Comparison of ENCODE assay signal across 42 mouse cellular contexts in the genomic region with DNA sequence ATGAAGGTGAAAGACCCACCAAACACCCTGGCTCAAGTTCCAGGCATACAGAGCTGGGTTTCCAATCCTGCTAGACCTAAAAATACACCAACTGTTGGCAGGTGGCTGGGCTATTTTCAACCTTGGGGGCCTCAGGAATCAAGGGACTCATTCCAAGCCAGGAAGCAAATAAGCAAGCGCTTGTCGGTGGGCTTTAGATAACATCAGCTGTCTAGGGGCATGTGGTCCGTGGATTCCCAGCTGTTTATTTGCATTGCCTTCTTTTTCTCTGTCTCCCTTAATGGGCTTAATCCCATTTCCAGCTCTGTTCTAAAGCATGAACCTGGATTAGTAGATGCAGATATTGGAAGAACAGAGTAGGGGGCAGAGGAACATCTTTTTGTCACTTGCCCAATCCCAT. TPM values are rescaled to one million over a fixed set of nuclear protein-coding genes. Genes with fewer than 3 reads are reported as not detected.
DNase-seq lines count a peak whose midpoint lies in the region; ATAC-seq and TF ChIP-seq lines count a peak whose summit lies in the region.
"Had no signal": no experiment of that assay in that cellular context is flagged by ENCODE, and none has a peak within 500 bp of the region (broad histone marks: within the 10 kb centered on the region; RNA-seq: fewer than 3 reads in every experiment).

No protein-coding gene starts in this region.

- no peak for ATAC-seq in heart, embryonic 12.5 days (ENCODE audit: insufficient number of reproducible peaks, low FRiP score)
- ATAC-seq: forebrain, postnatal 0 days; inflammation-experienced regulatory T-cells, adult 6 months; midbrain, embryonic 15.5 days; Patski had no signal

- no peaks in the 10 kb centered on the region for H3K27me3 ChIP-seq in heart, embryonic 12.5 days (replicated peaks)
- H3K27me3 ChIP-seq in heart, embryonic 10.5 days (ENCODE audit: insufficient read depth, poor library complexity, severe bottlenecking), result no peaks in the 10 kb centered on the region
- H3K27me3 ChIP-seq: embryonic facial prominence, embryonic 13.5 days; forebrain, embryonic 12.5 days; hindbrain, embryonic 15.5 days; kidney, embryonic 15.5 days; limb, embryonic 13.5 days; lung, embryonic 15.5 days; midbrain, embryonic 15.5 days; neural tube, embryonic 12.5 days had no signal

- H3K27ac ChIP-seq in gastrocnemius, adult 2 months, result peak overlapping the region; percentile 81
- H3K27ac ChIP-seq in heart, embryonic 12.5 days (ENCODE audit: poor library complexity, severe bottlenecking), result peak overlapping the region; percentile 77
- no peak overlapping the region for H3K27ac ChIP-seq in heart, embryonic 10.5 days
- H3K27ac ChIP-seq: embryonic facial prominence, embryonic 13.5 days; forebrain, embryonic 12.5 days; hindbrain, embryonic 15.5 days; kidney, embryonic 15.5 days; limb, embryonic 13.5 days; lung, embryonic 15.5 days; midbrain, embryonic 10.5 days; midbrain, embryonic 15.5 days; neural tube, embryonic 12.5 days; stomach, postnatal 0 days had no signal

- H3K4me1 ChIP-seq in heart, embryonic 12.5 days (replicated peaks), result no peaks in the 10 kb centered on the region
- H3K4me1 ChIP-seq in heart, embryonic 10.5 days, result no peaks in the 10 kb centered on the region
- H3K4me1 ChIP-seq: embryonic facial prominence, embryonic 13.5 days; forebrain, embryonic 12.5 days; hindbrain, embryonic 15.5 days; kidney, embryonic 15.5 days; limb, embryonic 13.5 days; lung, embryonic 15.5 days; midbrain, embryonic 10.5 days; midbrain, embryonic 15.5 days; neural tube, embryonic 12.5 days had no signal

- TF ChIP-seq CTCF in gastrocnemius, adult 2 months (IDR thresholded peaks at IDR 0.05), result no peak

- no peak overlapping the region for H3K4me2 ChIP-seq in heart, embryonic 12.5 days
- H3K4me2 ChIP-seq: embryonic facial prominence, embryonic 13.5 days; forebrain, embryonic 12.5 days; hindbrain, embryonic 15.5 days; kidney, embryonic 15.5 days; limb, embryonic 13.5 days; liver, embryonic 11.5 days; lung, embryonic 15.5 days; midbrain, embryonic 15.5 days; neural tube, embryonic 12.5 days had no signal

- intact Hi-C loops in gastrocnemius, adult 2 months (cut with DNase I), result no loop called here
- intact Hi-C loops in gastrocnemius, postnatal 14 days (cut with DNase I; ENCODE audit: low total_unique reads), result no loop called here

- no peaks in the 10 kb centered on the region for H3K9me3 ChIP-seq in heart, embryonic 12.5 days (replicated peaks)
- no peaks in the 10 kb centered on the region for H3K9me3 ChIP-seq in heart, embryonic 10.5 days
- H3K9me3 ChIP-seq: embryonic facial prominence, embryonic 13.5 days; forebrain, embryonic 12.5 days; hindbrain, embryonic 15.5 days; kidney, embryonic 15.5 days; limb, embryonic 13.5 days; lung, embryonic 15.5 days; midbrain, embryonic 10.5 days; midbrain, embryonic 15.5 days; neural tube, embryonic 12.5 days had no signal

- no peak overlapping the region for H3K9ac ChIP-seq in heart, embryonic 12.5 days
- H3K9ac ChIP-seq: embryonic facial prominence, embryonic 13.5 days; forebrain, embryonic 12.5 days; forebrain, postnatal 0 days; hindbrain, embryonic 15.5 days; kidney, embryonic 15.5 days; limb, embryonic 13.5 days; lung, embryonic 15.5 days; midbrain, embryonic 15.5 days; neural tube, embryonic 12.5 days had no signal

- WGBS in heart, embryonic 12.5 days, result 42% methylated on average over 3 of the region's 3 CpGs
- 34% methylated on average over 3 of the region's 3 CpGs for WGBS in heart, embryonic 10.5 days

- no peaks in the 10 kb centered on the region for H3K36me3 ChIP-seq in heart, embryonic 12.5 days
- H3K36me3 ChIP-seq in heart, embryonic 10.5 days, result no peaks in the 10 kb centered on the region
- H3K36me3 ChIP-seq: embryonic facial prominence, embryonic 13.5 days; forebrain, embryonic 12.5 days; hindbrain, embryonic 15.5 days; kidney, embryonic 15.5 days; limb, embryonic 13.5 days; lung, embryonic 15.5 days; midbrain, embryonic 10.5 days; midbrain, embryonic 15.5 days; neural tube, embryonic 12.5 days had no signal

- peak; percentile 48 for DNase-seq in gastrocnemius, adult 2 months
- DNase-seq in gastrocnemius, postnatal 14 days, result no peak
- DNase-seq in heart, embryonic 10.5 days (ENCODE audit: low spot score), result no peak
- peak; percentile 26 for DNase-seq in heart, postnatal 4 days
- DNase-seq in adrenal gland, postnatal 36 days, result no peak
- no peak for DNase-seq in cerebellum, postnatal 4 days (ENCODE audit: low spot score in 2 of 2)
- DNase-seq: adrenal gland, postnatal 10 days; cerebellum, adult 11 months; cerebellum, adult 9-10 months; cerebellum, postnatal 36 days; embryo, embryonic 11 days; forebrain, postnatal 0 days; gastrocnemius, postnatal 36 days; kidney, adult 11 months; kidney, postnatal 4 days; right cerebral cortex, adult 18-20 months; thymus, adult 18-20 months; thymus, postnatal 25 days had no signal

- H3K4me3 ChIP-seq in gastrocnemius, adult 2 months, result no peak overlapping the region
- no peak overlapping the region for H3K4me3 ChIP-seq in heart, embryonic 12.5 days
- no peak overlapping the region for H3K4me3 ChIP-seq in heart, embryonic 10.5 days
- H3K4me3 ChIP-seq: embryonic facial prominence, embryonic 13.5 days; erythroblast, embryonic 14.5 days; forebrain, embryonic 12.5 days; hindbrain, embryonic 15.5 days; kidney, embryonic 15.5 days; limb, embryonic 13.5 days; lung, embryonic 15.5 days; midbrain, embryonic 10.5 days; midbrain, embryonic 15.5 days; neural tube, embryonic 12.5 days had no signal

RNA-seq across cellular contexts. Expression of a gene that starts 16.1 kb away (rescaled TPM):
- total RNA-seq in gastrocnemius, adult 2 months (2021), result 10 to 100 TPM; 50.5 to 76.3 TPM
- total RNA-seq in gastrocnemius, postnatal 14 days (2021), result 10 to 100 TPM; 29.0 to 37.0 TPM
- 49.2 and 51.2 TPM in 2 replicates for polyA plus RNA-seq in heart, embryonic 12.5 days (2016; fragmentation: Nextera tagmentation; extraction: Ambion mirVana)
- polyA plus RNA-seq in heart, embryonic 10.5 days (2016; fragmentation: Nextera tagmentation; extraction: Ambion mirVana), result 40.6 and 45.2 TPM in 2 replicates
- 10 to 100 TPM; 34.9 to 38.8 TPM for total RNA-seq in heart, postnatal 4 days (2021)
- 10 to 100 TPM; 24.8 to 26.3 TPM for total RNA-seq in adrenal gland, postnatal 36 days (2021)

RNA-seq across cellular contexts. Expression of a gene that starts 48.4 kb away (rescaled TPM):
- total RNA-seq in gastrocnemius, adult 2 months (2021), result not detected
- total RNA-seq in gastrocnemius, postnatal 14 days (2021), result not detected
- polyA plus RNA-seq in heart, embryonic 12.5 days (2016; fragmentation: Nextera tagmentation; extraction: Ambion mirVana), result not detected in 2 replicates
- polyA plus RNA-seq in heart, embryonic 10.5 days (2016; fragmentation: Nextera tagmentation; extraction: Ambion mirVana), result not detected in 2 replicates
- total RNA-seq in heart, postnatal 4 days (2021), result not detected
- total RNA-seq in adrenal gland, postnatal 36 days (2021), result not detected
- total RNA-seq: adrenal gland, postnatal 10 days; forebrain, postnatal 0 days; gastrocnemius, postnatal 36 days; hematopoietic stem cell, adult 5-6 weeks; layer of hippocampus, adult 8-10 months; layer of hippocampus, postnatal 25 days; left cerebral cortex, adult 8-10 months; left cerebral cortex, postnatal 36 days; megakaryocyte progenitor cell, adult 5-6 weeks; MEL had no signal
- polyA plus RNA-seq: embryonic facial prominence, embryonic 13.5 days; erythroblast, embryonic 14.5 days; forebrain, embryonic 12.5 days; forebrain, postnatal 0 days; hindbrain, embryonic 15.5 days; inflammation-experienced regulatory T-cells, adult 6 months; kidney, embryonic 15.5 days; limb, embryonic 13.5 days; liver, embryonic 11.5 days; liver, embryonic 16.5 days; lung, embryonic 15.5 days; midbrain, embryonic 10.5 days; midbrain, embryonic 15.5 days; neural tube, embryonic 12.5 days; Patski; spleen, adult 2 months; stomach, postnatal 0 days had no signal

Comparison
In these comparisons a context has a peak if more than half of its experiments do, and no peak if none do; other contexts are left out.
1. DNase-seq: peak in gastrocnemius, adult 2 months (single experiment) and heart, postnatal 4 days (single experiment); none in gastrocnemius, postnatal 14 days (single experiment), heart, embryonic 10.5 days (single experiment), adrenal gland, postnatal 36 days (0 of 2) and cerebellum, postnatal 4 days (0 of 2).